Mouse (Mus musculus): ENCODE results near the gene Ssr2. TPM values are rescaled to one million over a fixed set of nuclear protein-coding genes. Genes with fewer than 3 reads are reported as not detected.
A peak's percentile ranks its signal among the peaks of the same experiment; 100 is the strongest.

Gene Ssr2
- polyA plus RNA-seq, 1 experiment from 2014 or later, result 155 TPM

- Histone ChIP-seq H3K27me3 (replicated peaks; ENCODE audit: control insufficient read depth, insufficient read depth, low read length) (no peaks in the 10 kb centered on the region), H3K36me3 (ENCODE audit: control insufficient read depth, insufficient read depth, low read length) (peaks cover 33% of the 10 kb centered on the region), H3K27ac (ENCODE audit: low read depth, low read length) (peak within 1 kb of the TSS; percentile 99), H3K4me2 (ENCODE audit: low read length) (peak within 1 kb of the TSS; percentile 92), H3K9me3 (replicated peaks; ENCODE audit: control insufficient read depth, low read length) (no peaks in the 10 kb centered on the region), H3K4me3 (ENCODE audit: low read depth, low read length) (peak within 1 kb of the TSS; percentile 86), H3K4me1 (ENCODE audit: control insufficient read depth, insufficient read depth, low read length) (peaks cover 54% of the 10 kb centered on the region), H3K9ac (ENCODE audit: low read length) (peak within 1 kb of the TSS; percentile 100)
- no peak for DNase-seq (ENCODE audit: low spot score)
- WGBS, result 1% methylated on average over 15 of the region's 31 CpGs
- no peak for ATAC-seq
Measured at GRCm38 (mm10) chr3:88532299-88532674, 43.4 kb upstream of the Ssr2 start, which contains the start of gene Mex3a. Gene Mex3a, plus strand, starts transcription at chr3:88532395.

- Histone ChIP-seq H3K27ac (ENCODE audit: low read depth, low read length) (peak overlapping the region; percentile 99), H3K4me1 (ENCODE audit: control insufficient read depth, insufficient read depth, low read length) (peaks cover 54% of the 10 kb centered on the region), H3K4me3 (ENCODE audit: low read depth, low read length) (peak overlapping the region; percentile 86), H3K36me3 (ENCODE audit: control insufficient read depth, insufficient read depth, low read length) (peaks cover 39% of the 10 kb centered on the region), H3K9me3 (replicated peaks; ENCODE audit: control insufficient read depth, low read length) (no peaks in the 10 kb centered on the region), H3K4me2 (ENCODE audit: low read length) (peak overlapping the region; percentile 92), H3K9ac (ENCODE audit: low read length) (peak overlapping the region; percentile 100), H3K27me3 (replicated peaks; ENCODE audit: control insufficient read depth, insufficient read depth, low read length) (no peaks in the 10 kb centered on the region)
- ATAC-seq (peak; percentile 35), DNase-seq (ENCODE audit: low spot score) (peak; percentile 83)
- WGBS, result under 1% methylated on average over 35 of the region's 40 CpGs
Measured at GRCm38 (mm10) chr3:88532689-88533511, 42.8 kb upstream of the Ssr2 start.

DNA sequence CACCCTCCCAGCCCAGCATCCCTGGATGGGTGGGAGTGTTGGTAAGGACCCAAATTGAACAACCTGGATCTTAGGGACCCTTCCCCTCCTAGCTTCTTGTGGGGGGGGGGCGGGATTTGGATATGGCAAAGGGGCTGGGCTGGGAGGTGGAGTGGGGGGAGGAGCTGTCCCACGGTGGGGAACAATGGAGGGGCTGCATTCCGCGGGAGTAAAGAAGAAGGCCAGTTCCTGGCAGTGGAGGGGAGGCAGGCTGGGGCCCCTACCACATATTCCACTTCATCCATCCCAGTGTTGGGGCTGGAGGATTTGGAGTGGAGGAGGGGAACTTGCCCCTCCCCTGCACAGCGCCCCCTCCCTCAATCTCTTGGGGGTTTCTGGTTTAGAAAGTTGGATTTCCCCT lies 42.0 kb upstream of the Ssr2 start:
- peak overlapping the region; percentile 99 for H3K27ac ChIP-seq (ENCODE audit: low read depth, low read length)
- peak overlapping the region; percentile 92 for H3K4me2 ChIP-seq (ENCODE audit: low read length)
- H3K27me3 ChIP-seq (replicated peaks; ENCODE audit: control insufficient read depth, insufficient read depth, low read length), result no peaks in the 10 kb centered on the region
- peaks cover 55% of the 10 kb centered on the region for H3K4me1 ChIP-seq (ENCODE audit: control insufficient read depth, insufficient read depth, low read length)
- H3K36me3 ChIP-seq (ENCODE audit: control insufficient read depth, insufficient read depth, low read length), result peaks cover 44% of the 10 kb centered on the region
- no peaks in the 10 kb centered on the region for H3K9me3 ChIP-seq (replicated peaks; ENCODE audit: control insufficient read depth, low read length)
- DNase-seq (ENCODE audit: low spot score) (no peak), ATAC-seq (peak; percentile 0; the same call in 1 of the 2 replicates)
- H3K4me3 ChIP-seq (ENCODE audit: low read depth, low read length), result peak overlapping the region; percentile 86
- WGBS, result 2% methylated on average over 4 of the region's 5 CpGs
- H3K9ac ChIP-seq (ENCODE audit: low read length), result peak overlapping the region; percentile 100

DNA sequence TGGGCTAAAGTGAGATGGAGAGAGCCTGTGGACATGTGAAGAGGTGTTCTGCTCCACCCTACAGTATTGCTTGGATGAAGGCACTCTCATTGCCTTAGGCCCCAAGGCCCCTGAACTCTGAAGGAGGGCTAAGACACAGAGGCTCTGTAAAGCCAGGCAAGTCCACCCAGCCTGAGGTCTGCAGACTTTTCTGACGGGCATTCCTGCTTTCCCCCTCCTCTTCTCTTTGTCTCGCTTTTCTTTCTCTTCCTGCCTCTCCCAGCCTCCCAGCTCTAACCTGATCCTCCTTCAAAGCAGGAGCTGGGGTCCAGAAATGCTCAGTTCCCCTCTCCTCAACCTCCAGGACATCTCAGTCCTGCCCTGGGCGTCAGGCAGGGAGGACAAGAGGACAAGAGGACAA lies 40.7 kb upstream of the Ssr2 start:
- peak overlapping the region; percentile 100 for H3K9ac ChIP-seq (ENCODE audit: low read length)
- peak overlapping the region; percentile 99 for H3K27ac ChIP-seq (ENCODE audit: low read depth, low read length)
- no peaks in the 10 kb centered on the region for H3K27me3 ChIP-seq (replicated peaks; ENCODE audit: control insufficient read depth, insufficient read depth, low read length)
- H3K36me3 ChIP-seq (ENCODE audit: control insufficient read depth, insufficient read depth, low read length), result peaks cover 53% of the 10 kb centered on the region
- ATAC-seq (no peak), DNase-seq (ENCODE audit: low spot score) (no peak)
- WGBS, result 5% methylated on average over 3 of the region's 3 CpGs
- H3K4me3 ChIP-seq (ENCODE audit: low read depth, low read length), result peak overlapping the region; percentile 86
- no peaks in the 10 kb centered on the region for H3K9me3 ChIP-seq (replicated peaks; ENCODE audit: control insufficient read depth, low read length)
- H3K4me1 ChIP-seq (ENCODE audit: control insufficient read depth, insufficient read depth, low read length), result peaks cover 46% of the 10 kb centered on the region
- peak overlapping the region; percentile 92 for H3K4me2 ChIP-seq (ENCODE audit: low read length)

- ATAC-seq (no peak), DNase-seq (ENCODE audit: low spot score) (no peak)
- H3K4me2 ChIP-seq (ENCODE audit: low read length), result peak overlapping the region; percentile 92
- peak overlapping the region; percentile 86 for H3K4me3 ChIP-seq (ENCODE audit: low read depth, low read length)
- H3K27me3 ChIP-seq (replicated peaks; ENCODE audit: control insufficient read depth, insufficient read depth, low read length), result no peaks in the 10 kb centered on the region
- H3K9me3 ChIP-seq (replicated peaks; ENCODE audit: control insufficient read depth, low read length), result no peaks in the 10 kb centered on the region
- H3K4me1 ChIP-seq (ENCODE audit: control insufficient read depth, insufficient read depth, low read length), result peaks cover 47% of the 10 kb centered on the region
- WGBS, result 15% methylated on average over 4 of the region's 4 CpGs
- H3K27ac ChIP-seq (ENCODE audit: low read depth, low read length), result peak overlapping the region; percentile 99
- peak overlapping the region; percentile 100 for H3K9ac ChIP-seq (ENCODE audit: low read length)
- peaks cover 58% of the 10 kb centered on the region for H3K36me3 ChIP-seq (ENCODE audit: control insufficient read depth, insufficient read depth, low read length)
Measured at GRCm38 (mm10) chr3:88535527-88535926, 40.1 kb upstream of the Ssr2 start.

DNA sequence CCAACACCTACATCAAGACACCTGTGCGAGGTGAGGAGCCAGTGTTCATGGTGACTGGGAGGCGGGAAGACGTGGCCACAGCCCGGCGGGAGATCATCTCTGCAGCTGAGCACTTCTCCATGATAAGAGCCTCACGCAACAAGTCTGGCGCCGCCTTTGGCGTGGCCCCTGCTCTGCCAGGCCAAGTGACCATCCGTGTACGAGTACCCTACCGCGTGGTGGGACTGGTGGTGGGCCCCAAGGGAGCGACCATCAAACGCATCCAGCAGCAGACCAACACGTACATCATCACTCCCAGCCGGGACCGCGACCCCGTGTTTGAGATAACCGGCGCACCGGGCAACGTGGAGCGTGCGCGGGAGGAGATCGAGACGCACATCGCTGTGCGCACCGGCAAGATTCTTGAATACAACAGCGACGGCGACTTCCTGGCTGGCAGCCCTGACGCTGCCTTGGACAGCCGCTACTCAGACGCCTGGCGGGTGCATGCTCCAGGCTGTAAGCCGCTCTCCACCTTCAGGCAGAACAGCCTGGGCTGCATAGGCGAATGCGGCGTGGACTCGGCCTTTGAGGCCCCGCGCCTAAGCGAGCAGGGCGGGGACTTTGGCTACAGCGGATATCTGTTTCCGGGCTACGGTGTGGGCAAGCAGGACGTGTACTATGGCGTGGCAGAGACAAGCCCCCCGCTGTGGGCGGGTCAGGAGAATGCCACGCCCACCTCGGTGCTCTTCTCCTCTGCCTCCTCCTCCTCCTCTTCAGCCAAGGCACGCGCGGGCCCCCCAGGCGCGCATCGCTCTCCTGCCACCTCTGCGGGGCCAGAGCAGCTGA lies 39.4 kb upstream of the Ssr2 start:
- WGBS, result 4% methylated on average over 58 of the region's 64 CpGs
- H3K4me1 ChIP-seq (ENCODE audit: control insufficient read depth, insufficient read depth, low read length), result peaks cover 51% of the 10 kb centered on the region

GRCm38 (mm10) chr3:88537146-88537545 lies 38.5 kb upstream of the Ssr2 start:
- 54% methylated on average over 6 of the region's 6 CpGs for WGBS
- H3K9ac ChIP-seq (ENCODE audit: low read length), result peak overlapping the region; percentile 100
- peak overlapping the region; percentile 69; the same call in 1 of the 2 replicates for H3K27ac ChIP-seq (ENCODE audit: low read depth, low read length)
- H3K9me3 ChIP-seq (replicated peaks; ENCODE audit: control insufficient read depth, low read length), result no peaks in the 10 kb centered on the region
- no peak for ATAC-seq
- H3K27me3 ChIP-seq (replicated peaks; ENCODE audit: control insufficient read depth, insufficient read depth, low read length), result no peaks in the 10 kb centered on the region
- peak overlapping the region; percentile 86 for H3K4me3 ChIP-seq (ENCODE audit: low read depth, low read length)
- H3K4me2 ChIP-seq (ENCODE audit: low read length), result peak overlapping the region; percentile 92
- no peak for DNase-seq (ENCODE audit: low spot score)
- H3K4me1 ChIP-seq (ENCODE audit: control insufficient read depth, insufficient read depth, low read length), result peaks cover 55% of the 10 kb centered on the region
- H3K36me3 ChIP-seq (ENCODE audit: control insufficient read depth, insufficient read depth, low read length), result peaks cover 67% of the 10 kb centered on the region

More for the DNA sequence above, 39.4 kb upstream of the Ssr2 start:
- peak overlapping the region; percentile 86 for H3K4me3 ChIP-seq (ENCODE audit: low read depth, low read length)
- H3K36me3 ChIP-seq (ENCODE audit: control insufficient read depth, insufficient read depth, low read length), result peaks cover 66% of the 10 kb centered on the region
- H3K27ac ChIP-seq (ENCODE audit: low read depth, low read length), result peak overlapping the region; percentile 69
- no peaks in the 10 kb centered on the region for H3K9me3 ChIP-seq (replicated peaks; ENCODE audit: control insufficient read depth, low read length)
- H3K27me3 ChIP-seq (replicated peaks; ENCODE audit: control insufficient read depth, insufficient read depth, low read length), result no peaks in the 10 kb centered on the region
- DNase-seq (ENCODE audit: low spot score) (peak; percentile 66), ATAC-seq (no peak)
- peak overlapping the region; percentile 92 for H3K4me2 ChIP-seq (ENCODE audit: low read length)
- peak overlapping the region; percentile 100 for H3K9ac ChIP-seq (ENCODE audit: low read length)

DNA sequence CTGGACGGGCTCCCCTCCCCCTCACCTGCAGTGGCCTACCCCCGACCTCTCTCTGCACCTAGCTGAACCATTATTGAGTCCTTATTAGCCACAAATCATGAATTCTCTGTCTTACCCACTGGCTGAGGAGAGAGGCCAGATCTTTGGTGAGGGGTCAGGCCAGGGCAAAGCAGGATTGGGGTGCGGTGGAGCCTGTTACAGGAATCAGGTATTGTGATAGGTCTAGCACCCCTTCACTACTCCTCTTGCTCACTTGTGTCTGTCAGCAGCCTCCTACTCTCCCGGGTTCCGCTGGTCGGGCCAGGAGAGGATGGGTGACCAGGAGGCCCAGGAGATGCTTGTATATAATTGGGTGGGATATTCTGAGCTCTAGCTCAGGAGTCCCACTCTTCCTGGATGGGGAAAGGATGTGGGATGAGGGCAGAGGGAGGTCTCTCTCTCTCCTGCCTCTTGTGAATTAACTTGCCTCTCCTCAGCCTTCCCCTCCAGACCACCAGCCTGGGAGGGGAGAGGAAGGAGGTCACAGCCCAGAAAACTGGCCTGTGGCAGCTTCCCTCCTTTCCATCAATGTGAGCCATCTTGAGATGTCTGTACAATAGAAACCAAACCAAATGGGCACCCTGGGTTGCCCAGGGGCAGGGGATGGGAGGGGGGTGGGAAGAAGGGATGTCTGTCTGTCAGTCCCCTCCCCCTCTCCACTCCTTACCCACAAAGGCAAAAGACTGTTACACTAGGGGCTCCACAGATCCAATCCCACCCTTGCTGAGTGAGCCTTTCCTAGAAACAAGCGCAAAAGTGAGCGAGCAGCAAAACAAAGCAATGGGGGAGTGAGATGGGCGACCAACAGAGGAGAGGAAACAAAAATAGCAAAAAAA lies 37.2 kb upstream of the Ssr2 start:
- peaks cover 55% of the 10 kb centered on the region for H3K4me1 ChIP-seq (ENCODE audit: control insufficient read depth, insufficient read depth, low read length)
- ATAC-seq (no peak), DNase-seq (ENCODE audit: low spot score) (no peak)
- peak overlapping the region; percentile 8; the same call in 1 of the 2 replicates for H3K4me3 ChIP-seq (ENCODE audit: low read depth, low read length)
- H3K27ac ChIP-seq (ENCODE audit: low read depth, low read length), result peak overlapping the region; percentile 73
- peak overlapping the region; percentile 51; the same call in 1 of the 2 replicates for H3K9ac ChIP-seq (ENCODE audit: low read length)
- H3K4me2 ChIP-seq (ENCODE audit: low read length), result peak overlapping the region; percentile 92
- peaks cover 67% of the 10 kb centered on the region for H3K36me3 ChIP-seq (ENCODE audit: control insufficient read depth, insufficient read depth, low read length)
- H3K9me3 ChIP-seq (replicated peaks; ENCODE audit: control insufficient read depth, low read length), result no peaks in the 10 kb centered on the region
- WGBS, result 8% methylated on average over 9 of the region's 9 CpGs
- no peaks in the 10 kb centered on the region for H3K27me3 ChIP-seq (replicated peaks; ENCODE audit: control insufficient read depth, insufficient read depth, low read length)
